Mouse (Mus musculus) thymus, adult 18-20 months (tissue): ENCODE measurements around the gene Rbfox2.

Experiments
- DNase-seq, 2 experiments: peaks; one replicate each; pipeline ENCODE4 v3.0.0; 2022; ENCODE audit warnings: mixed read lengths in 2 of 2

The Rbfox2 gene

GRCm38 (mm10) chr15:77134483-77134882 lies 172.3 kb downstream of the Rbfox2 start:
- no peak for DNase-seq

- no peak for DNase-seq
Observed at GRCm38 (mm10) chr15:77129154-77129553, 177.7 kb downstream of the Rbfox2 start.

- no peak for DNase-seq
Observed at GRCm38 (mm10) chr15:77127737-77128136, 179.1 kb downstream of the Rbfox2 start.

GRCm38 (mm10) chr15:77126674-77127073 lies 180.1 kb downstream of the Rbfox2 start:
- DNase-seq: no peak

- no peak for DNase-seq
Observed at GRCm38 (mm10) chr15:77124372-77125117, 182.3 kb downstream of the Rbfox2 start.

- no peak for DNase-seq
Observed at GRCm38 (mm10) chr15:77122824-77123223, 184.0 kb downstream of the Rbfox2 start.

- DNase-seq: no peak
Observed at GRCm38 (mm10) chr15:77122208-77122607, 184.6 kb downstream of the Rbfox2 start.

- no peak for DNase-seq
Observed at GRCm38 (mm10) chr15:77119666-77120065, 187.1 kb downstream of the Rbfox2 start.

- DNase-seq: no peak
Observed at GRCm38 (mm10) chr15:77117209-77117608, 189.6 kb downstream of the Rbfox2 start.

GRCm38 (mm10) chr15:77116139-77116722 lies 190.6 kb downstream of the Rbfox2 start:
- DNase-seq: no peak

- no peak for DNase-seq
Observed at GRCm38 (mm10) chr15:77115456-77115855, 191.3 kb downstream of the Rbfox2 start.

- no peak for DNase-seq
Observed at GRCm38 (mm10) chr15:77113591-77113990, 193.2 kb downstream of the Rbfox2 start.

GRCm38 (mm10) chr15:77112378-77112777 lies 194.4 kb downstream of the Rbfox2 start:
- DNase-seq: no peak

- DNase-seq: no peak
Observed at GRCm38 (mm10) chr15:77111924-77112323, 194.9 kb downstream of the Rbfox2 start.

GRCm38 (mm10) chr15:77110452-77110851 lies 196.4 kb downstream of the Rbfox2 start:
- no peak for DNase-seq

- no peak for DNase-seq
Observed at GRCm38 (mm10) chr15:77107169-77107908, 199.5 kb downstream of the Rbfox2 start.

- DNase-seq: no peak
Observed at GRCm38 (mm10) chr15:77105273-77105672, 201.5 kb downstream of the Rbfox2 start.

- DNase-seq: no peak
Observed at GRCm38 (mm10) chr15:77104349-77105158, 202.2 kb downstream of the Rbfox2 start.

GRCm38 (mm10) chr15:77102685-77103084 lies 204.1 kb downstream of the Rbfox2 start:
- no peak for DNase-seq

GRCm38 (mm10) chr15:77099756-77100155 lies 207.0 kb downstream of the Rbfox2 start:
- DNase-seq: no peak

- DNase-seq: no peak
Observed at GRCm38 (mm10) chr15:77097358-77097757, 209.4 kb downstream of the Rbfox2 start.

- no peak for DNase-seq
Observed at GRCm38 (mm10) chr15:77095216-77095615, 211.6 kb downstream of the Rbfox2 start.

GRCm38 (mm10) chr15:77094431-77094830 lies 212.4 kb downstream of the Rbfox2 start:
- no peak for DNase-seq
